Mouse (Mus musculus): Measurements from ENCODE around the gene Pno1. TPM values are rescaled to one million over a fixed set of nuclear protein-coding genes. Genes with fewer than 3 reads are reported as not detected.

The Pno1 gene
- polyA plus RNA-seq, 1 experiment from 2014 or later: 99.4 TPM

DNA sequence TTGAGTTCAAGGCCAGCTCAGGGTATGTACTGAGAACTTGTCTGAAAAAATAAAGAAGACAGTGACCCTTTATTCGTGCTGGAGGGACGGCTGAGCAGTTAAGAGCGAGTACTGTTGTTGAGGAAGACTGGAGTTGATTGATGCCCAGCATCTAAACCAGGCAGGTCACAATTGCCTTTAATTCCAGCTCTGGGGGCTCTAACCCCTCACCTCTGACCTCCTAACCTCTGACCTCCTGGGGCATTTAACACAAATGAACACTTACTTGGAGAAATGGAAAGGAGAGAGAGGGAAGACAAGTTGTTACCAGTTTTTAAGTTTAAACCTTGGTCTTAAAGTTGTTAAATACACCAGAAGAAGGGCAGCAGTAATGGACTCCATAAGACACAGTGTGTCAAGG is 22.6 kb downstream of the Pno1 start:
- WGBS: 49% methylated on average over 3 of the region's 3 CpGs
- 0 out of 2 replicates have a peak, but pooled peaks have one; percentile 2 for ATAC-seq (ENCODE audit: low FRiP score)
- DNase-seq (ENCODE audit: low spot score, missing footprints): no peak
- Histone ChIP-seq H3K4me2 (no peak overlapping the region), H3K4me3 (ENCODE audit: low read depth, low read length) (no peak overlapping the region), H3K9me3 (ENCODE audit: control insufficient read depth, low read length) (no peaks in the 10 kb centered on the region), H3K4me1 (ENCODE audit: control insufficient read depth, insufficient read depth, low read length) (peaks cover 4% of the 10 kb centered on the region; the same call in 1 of the 2 replicates), H3K27ac (ENCODE audit: low read depth, low read length) (no peak overlapping the region), H3K9ac (ENCODE audit: low read length) (no peak overlapping the region), H3K27me3 (ENCODE audit: control insufficient read depth, insufficient read depth, low read length) (no peaks in the 10 kb centered on the region), H3K36me3 (ENCODE audit: control insufficient read depth, insufficient read depth, low read length) (no peaks in the 10 kb centered on the region)

- Histone ChIP-seq H3K36me3 (ENCODE audit: control insufficient read depth, insufficient read depth, low read length) (no peaks in the 10 kb centered on the region), H3K9ac (ENCODE audit: low read length) (no peak overlapping the region), H3K4me2 (no peak overlapping the region), H3K9me3 (ENCODE audit: control insufficient read depth, low read length) (no peaks in the 10 kb centered on the region), H3K4me3 (ENCODE audit: low read depth, low read length) (no peak overlapping the region), H3K27me3 (ENCODE audit: control insufficient read depth, insufficient read depth, low read length) (no peaks in the 10 kb centered on the region), H3K27ac (ENCODE audit: low read depth, low read length) (no peak overlapping the region), H3K4me1 (ENCODE audit: control insufficient read depth, insufficient read depth, low read length) (peaks cover 4% of the 10 kb centered on the region; the same call in 1 of the 2 replicates)
- WGBS: 88% methylated on average over 3 of the region's 3 CpGs
- ATAC-seq (ENCODE audit: low FRiP score) (no peak), DNase-seq (ENCODE audit: low spot score, missing footprints) (no peak)
These were observed 23.7 kb downstream of the Pno1 start for GRCm38 (mm10) chr11:17187649-17188048.

- WGBS: 90% methylated on average over 2 of the region's 2 CpGs
- Histone ChIP-seq H3K4me1 (ENCODE audit: control insufficient read depth, insufficient read depth, low read length) (no peaks in the 10 kb centered on the region), H3K27ac (ENCODE audit: low read depth, low read length) (no peak overlapping the region), H3K4me3 (ENCODE audit: low read depth, low read length) (no peak overlapping the region), H3K9me3 (ENCODE audit: control insufficient read depth, low read length) (no peaks in the 10 kb centered on the region), H3K9ac (ENCODE audit: low read length) (no peak overlapping the region), H3K27me3 (ENCODE audit: control insufficient read depth, insufficient read depth, low read length) (no peaks in the 10 kb centered on the region), H3K4me2 (no peak overlapping the region), H3K36me3 (ENCODE audit: control insufficient read depth, insufficient read depth, low read length) (no peaks in the 10 kb centered on the region)
- no peak for DNase-seq (ENCODE audit: low spot score, missing footprints)
- no peak for ATAC-seq (ENCODE audit: low FRiP score)
These were observed 28.2 kb downstream of the Pno1 start for GRCm38 (mm10) chr11:17183165-17183564.

- no peak for ATAC-seq (ENCODE audit: low FRiP score)
- no peaks in the 10 kb centered on the region for H3K9me3 ChIP-seq (ENCODE audit: control insufficient read depth, low read length)
- no peak for DNase-seq (ENCODE audit: low spot score, missing footprints)
- H3K9ac ChIP-seq (ENCODE audit: low read length): no peak within 1 kb of the TSS
- no peak within 1 kb of the TSS for H3K4me3 ChIP-seq (ENCODE audit: low read depth, low read length)
- H3K4me1 ChIP-seq (ENCODE audit: control insufficient read depth, insufficient read depth, low read length): no peaks in the 10 kb centered on the region
- WGBS: 88% methylated on average over 3 of the region's 3 CpGs
- no peaks in the 10 kb centered on the region for H3K27me3 ChIP-seq (ENCODE audit: control insufficient read depth, insufficient read depth, low read length)
- no peak within 1 kb of the TSS for H3K27ac ChIP-seq (ENCODE audit: low read depth, low read length)
- no peak within 1 kb of the TSS for H3K4me2 ChIP-seq
- no peaks in the 10 kb centered on the region for H3K36me3 ChIP-seq (ENCODE audit: control insufficient read depth, insufficient read depth, low read length)
These were observed 29.6 kb downstream of the Pno1 start, which contains the start of gene Wdr92 for GRCm38 (mm10) chr11:17181807-17182206. Gene Wdr92, plus strand, starts transcription at chr11:17182107.

DNA sequence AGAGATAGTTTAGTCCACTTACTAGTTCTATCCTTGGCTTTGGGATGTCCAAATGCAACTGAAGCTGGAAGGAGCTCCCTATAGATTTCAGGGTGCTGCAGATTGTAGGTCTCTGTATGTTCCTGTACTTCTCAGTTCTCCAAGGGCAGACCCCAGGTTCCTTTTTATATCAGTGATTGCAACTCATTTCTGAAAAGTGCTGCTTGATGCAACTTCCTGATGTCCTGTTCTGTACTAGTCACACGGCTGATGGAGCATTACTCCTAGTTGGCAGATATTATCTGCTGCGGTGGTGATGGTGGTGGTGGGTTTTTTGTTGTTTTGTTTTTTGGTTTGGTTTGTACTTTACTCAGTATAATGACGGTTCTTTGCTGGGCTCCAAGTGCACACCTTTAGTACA is 30.6 kb downstream of the Pno1 start:
- Histone ChIP-seq H3K9ac (ENCODE audit: low read length) (no peak overlapping the region), H3K9me3 (ENCODE audit: control insufficient read depth, low read length) (no peaks in the 10 kb centered on the region), H3K4me1 (ENCODE audit: control insufficient read depth, insufficient read depth, low read length) (no peaks in the 10 kb centered on the region), H3K36me3 (ENCODE audit: control insufficient read depth, insufficient read depth, low read length) (no peaks in the 10 kb centered on the region), H3K27me3 (ENCODE audit: control insufficient read depth, insufficient read depth, low read length) (no peaks in the 10 kb centered on the region), H3K4me2 (no peak overlapping the region), H3K4me3 (ENCODE audit: low read depth, low read length) (no peak overlapping the region), H3K27ac (ENCODE audit: low read depth, low read length) (no peak overlapping the region)
- no peak for DNase-seq (ENCODE audit: low spot score, missing footprints)
- ATAC-seq (ENCODE audit: low FRiP score): no peak
- 90% methylated on average over 3 of the region's 3 CpGs for WGBS

DNA sequence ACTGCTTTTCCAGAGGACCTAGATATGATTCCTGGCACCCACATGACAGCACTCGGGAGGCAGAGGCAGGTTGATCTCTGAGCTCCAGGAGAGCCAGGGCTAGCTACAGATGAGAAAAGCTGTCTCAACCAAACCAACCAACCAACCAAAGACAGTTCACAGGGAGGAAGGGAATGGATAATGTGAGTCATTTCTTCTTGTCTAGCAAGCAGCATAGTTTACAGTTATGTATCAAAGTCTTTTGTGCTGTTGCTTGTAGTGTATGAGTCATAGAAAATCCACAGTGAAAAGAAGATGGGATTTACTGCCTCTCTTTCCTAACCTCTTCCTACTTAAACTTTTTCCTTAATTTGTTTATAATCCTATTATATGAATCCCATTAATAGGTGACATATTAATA is 34.7 kb downstream of the Pno1 start:
- no peak overlapping the region for H3K4me3 ChIP-seq (ENCODE audit: low read depth, low read length)
- no peak overlapping the region for H3K27ac ChIP-seq (ENCODE audit: low read depth, low read length)
- H3K9ac ChIP-seq (ENCODE audit: low read length): no peak overlapping the region
- H3K4me2 ChIP-seq: no peak overlapping the region
- H3K9me3 ChIP-seq (ENCODE audit: control insufficient read depth, low read length): no peaks in the 10 kb centered on the region
- no peaks in the 10 kb centered on the region for H3K27me3 ChIP-seq (ENCODE audit: control insufficient read depth, insufficient read depth, low read length)
- DNase-seq (ENCODE audit: low spot score, missing footprints): no peak
- ATAC-seq (ENCODE audit: low FRiP score): no peak
- no peaks in the 10 kb centered on the region for H3K36me3 ChIP-seq (ENCODE audit: control insufficient read depth, insufficient read depth, low read length)
- no peaks in the 10 kb centered on the region for H3K4me1 ChIP-seq (ENCODE audit: control insufficient read depth, insufficient read depth, low read length)
- 93% methylated on average over 1 of the region's 1 CpGs for WGBS

DNA sequence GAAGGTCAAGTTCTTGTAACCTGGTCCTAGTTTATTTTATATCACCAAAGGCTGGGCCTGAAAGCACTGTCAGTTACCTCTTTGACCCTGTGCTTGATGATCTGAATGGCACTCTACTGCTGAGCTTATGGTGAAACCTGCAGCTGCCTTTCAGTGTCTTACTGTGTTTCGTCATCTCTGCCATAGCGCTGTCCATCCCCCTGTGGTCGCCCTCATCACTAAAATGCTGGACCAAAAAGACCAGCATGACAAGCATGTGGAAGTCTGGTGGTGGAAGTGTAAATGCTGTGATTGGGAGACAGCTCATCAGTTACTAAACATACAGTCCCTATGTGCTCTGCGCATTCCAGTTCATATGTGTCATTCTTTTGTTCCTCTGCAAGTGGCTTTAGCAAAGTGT is 39.1 kb downstream of the Pno1 start:
- DNase-seq (ENCODE audit: low spot score, missing footprints): no peak
- Histone ChIP-seq H3K4me3 (ENCODE audit: low read depth, low read length) (no peak overlapping the region), H3K4me1 (ENCODE audit: control insufficient read depth, insufficient read depth, low read length) (no peaks in the 10 kb centered on the region), H3K27ac (ENCODE audit: low read depth, low read length) (no peak overlapping the region), H3K9ac (ENCODE audit: low read length) (no peak overlapping the region), H3K4me2 (no peak overlapping the region), H3K36me3 (ENCODE audit: control insufficient read depth, insufficient read depth, low read length) (no peaks in the 10 kb centered on the region), H3K9me3 (ENCODE audit: control insufficient read depth, low read length) (no peaks in the 10 kb centered on the region), H3K27me3 (ENCODE audit: control insufficient read depth, insufficient read depth, low read length) (no peaks in the 10 kb centered on the region)
- ATAC-seq (ENCODE audit: low FRiP score): no peak
- WGBS: 93% methylated on average over 4 of the region's 4 CpGs

DNA sequence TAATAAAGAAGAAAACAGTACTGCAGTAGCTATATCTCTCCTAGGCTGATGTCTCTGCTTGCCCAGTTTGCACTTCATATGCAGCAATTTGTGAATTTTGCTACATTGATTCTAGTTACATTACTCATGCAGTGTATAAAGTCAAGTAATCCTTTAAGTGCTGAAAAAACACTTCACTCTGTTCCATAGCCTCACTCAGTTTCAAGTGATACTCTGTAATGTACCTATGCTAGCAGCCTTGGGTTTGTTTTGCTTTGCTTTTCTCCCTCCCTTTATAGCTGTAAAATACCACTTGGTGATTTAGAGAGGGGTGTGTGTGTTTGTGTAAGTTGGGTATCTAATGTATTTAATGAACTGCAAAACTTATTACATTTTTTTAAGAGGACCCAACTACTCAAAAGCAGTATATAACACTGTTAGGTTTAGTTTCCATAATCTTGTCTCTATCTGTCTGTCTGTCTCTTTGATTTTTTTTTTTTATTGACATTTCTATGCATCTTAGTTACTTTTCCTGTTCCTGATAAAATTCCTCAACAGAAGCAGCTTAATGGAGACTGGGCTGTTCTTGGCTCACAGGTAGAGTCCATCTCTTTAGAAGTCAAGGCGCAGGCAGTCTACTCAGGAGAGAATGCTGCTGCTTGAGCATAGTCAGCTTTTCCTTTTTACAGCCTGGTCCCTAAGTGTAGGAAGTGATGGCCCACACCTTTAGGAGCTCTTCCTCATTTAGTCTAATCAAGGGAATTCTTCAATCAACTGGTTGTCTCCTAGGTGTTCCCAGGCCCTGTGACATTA is 40.2 kb downstream of the Pno1 start:
- 100% methylated on average over 1 of the region's 1 CpGs for WGBS
- no peak overlapping the region for H3K27ac ChIP-seq (ENCODE audit: low read depth, low read length)
- DNase-seq (ENCODE audit: low spot score, missing footprints) (no peak), ATAC-seq (ENCODE audit: low FRiP score) (no peak)
- H3K27me3 ChIP-seq (ENCODE audit: control insufficient read depth, insufficient read depth, low read length): no peaks in the 10 kb centered on the region
- H3K9ac ChIP-seq (ENCODE audit: low read length): no peak overlapping the region
- no peaks in the 10 kb centered on the region for H3K36me3 ChIP-seq (ENCODE audit: control insufficient read depth, insufficient read depth, low read length)
- no peak overlapping the region for H3K4me2 ChIP-seq
- no peak overlapping the region for H3K4me3 ChIP-seq (ENCODE audit: low read depth, low read length)
- H3K9me3 ChIP-seq (ENCODE audit: control insufficient read depth, low read length): no peaks in the 10 kb centered on the region
- no peaks in the 10 kb centered on the region for H3K4me1 ChIP-seq (ENCODE audit: control insufficient read depth, insufficient read depth, low read length)

DNA sequence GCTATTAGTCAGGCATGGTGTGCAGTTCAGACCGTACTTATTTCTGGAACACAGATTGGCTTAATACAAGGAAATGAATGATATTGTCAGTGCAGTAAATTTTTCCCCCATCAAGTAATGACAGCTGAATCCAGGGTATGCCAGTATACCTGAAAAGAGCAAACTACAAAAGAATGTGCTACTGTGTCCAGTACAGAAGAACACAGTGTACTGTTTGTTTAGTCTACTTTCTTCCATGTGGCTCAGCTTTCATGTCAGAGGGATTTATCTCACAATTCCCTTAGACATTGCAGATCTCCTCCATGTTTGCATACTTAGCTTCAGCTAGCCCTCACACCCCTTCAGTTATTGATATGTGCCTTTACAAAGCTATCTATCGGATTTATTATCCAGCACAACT is 42.1 kb downstream of the Pno1 start:
- Histone ChIP-seq H3K4me1 (ENCODE audit: control insufficient read depth, insufficient read depth, low read length) (no peaks in the 10 kb centered on the region), H3K4me2 (no peak overlapping the region), H3K9ac (ENCODE audit: low read length) (no peak overlapping the region), H3K27ac (ENCODE audit: low read depth, low read length) (no peak overlapping the region), H3K27me3 (ENCODE audit: control insufficient read depth, insufficient read depth, low read length) (no peaks in the 10 kb centered on the region), H3K9me3 (ENCODE audit: control insufficient read depth, low read length) (no peaks in the 10 kb centered on the region), H3K4me3 (ENCODE audit: low read depth, low read length) (no peak overlapping the region), H3K36me3 (ENCODE audit: control insufficient read depth, insufficient read depth, low read length) (no peaks in the 10 kb centered on the region)
- DNase-seq (ENCODE audit: low spot score, missing footprints): no peak
- whole genome bisulfite sequencing: 97% methylated on average over 2 of the region's 2 CpGs
- no peak for ATAC-seq (ENCODE audit: low FRiP score)
